Mouse (Mus musculus) midbrain, embryonic 10.5 days (tissue): ENCODE data around the gene Sirt6. TPM values are rescaled to one million over a fixed set of nuclear protein-coding genes. Genes with fewer than 3 reads are reported as not detected.
A peak's percentile ranks its signal among the peaks of the same experiment; 100 is the strongest.

Source experiments
- DNase-seq: peaks from one replicate; pipeline ENCODE4 v3.0.0-alpha.2; 2017; ENCODE audit warnings: low spot score
- H3K27ac ChIP-seq: fragments of 300-500 bp; sonication (generic); replicated peaks from 2 replicates; pipeline ENCODE4 v1.5.1; 2016; ENCODE audit warnings: mild to moderate bottlenecking
- H3K27me3 ChIP-seq: fragments of 300-500 bp; sonication (generic); 2 replicates; pipeline ENCODE4 v1.6.1; 2016; ENCODE audit warnings: low read depth, mild to moderate bottlenecking; ENCODE audit not compliant: poor library complexity, severe bottlenecking
- H3K36me3 ChIP-seq: fragments of 300-500 bp; sonication (generic); 2 replicates; pipeline ENCODE4 v1.6.1; 2016; ENCODE audit warnings: mild to moderate bottlenecking, moderate library complexity
- H3K4me1 ChIP-seq: fragments of 300-500 bp; sonication (generic); 2 replicates; pipeline ENCODE4 v1.6.1; 2016
- H3K4me3 ChIP-seq: fragments of 300-500 bp; sonication (generic); 2 replicates; pipeline ENCODE4 v1.5.1; 2016; ENCODE audit warnings: mild to moderate bottlenecking, moderate library complexity
- H3K9me3 ChIP-seq: fragments of 300-500 bp; sonication (generic); replicated peaks from 2 replicates; pipeline ENCODE4 v1.6.1; 2016; ENCODE audit warnings: mild to moderate bottlenecking
- WGBS: fragments of 180-500 bp; shearing (Covaris S2); methylation state at CpG from one replicate; pipeline ENCODE4 v1.1.7; 2016; 5-methylcytosine and 5-hydroxymethylcytosine counted together
- polyA plus RNA-seq: library from polyadenylated mRNA; unstranded; fragments of >200 nt; fragmentation: Nextera tagmentation; extraction: Ambion mirVana; gene quantifications from 2 replicates; pipeline ENCODE4 v1.2.1, GENCODE M21; 2016

The Sirt6 gene
- 49.3 and 58.7 TPM in 2 replicates for polyA plus RNA-seq

DNA sequence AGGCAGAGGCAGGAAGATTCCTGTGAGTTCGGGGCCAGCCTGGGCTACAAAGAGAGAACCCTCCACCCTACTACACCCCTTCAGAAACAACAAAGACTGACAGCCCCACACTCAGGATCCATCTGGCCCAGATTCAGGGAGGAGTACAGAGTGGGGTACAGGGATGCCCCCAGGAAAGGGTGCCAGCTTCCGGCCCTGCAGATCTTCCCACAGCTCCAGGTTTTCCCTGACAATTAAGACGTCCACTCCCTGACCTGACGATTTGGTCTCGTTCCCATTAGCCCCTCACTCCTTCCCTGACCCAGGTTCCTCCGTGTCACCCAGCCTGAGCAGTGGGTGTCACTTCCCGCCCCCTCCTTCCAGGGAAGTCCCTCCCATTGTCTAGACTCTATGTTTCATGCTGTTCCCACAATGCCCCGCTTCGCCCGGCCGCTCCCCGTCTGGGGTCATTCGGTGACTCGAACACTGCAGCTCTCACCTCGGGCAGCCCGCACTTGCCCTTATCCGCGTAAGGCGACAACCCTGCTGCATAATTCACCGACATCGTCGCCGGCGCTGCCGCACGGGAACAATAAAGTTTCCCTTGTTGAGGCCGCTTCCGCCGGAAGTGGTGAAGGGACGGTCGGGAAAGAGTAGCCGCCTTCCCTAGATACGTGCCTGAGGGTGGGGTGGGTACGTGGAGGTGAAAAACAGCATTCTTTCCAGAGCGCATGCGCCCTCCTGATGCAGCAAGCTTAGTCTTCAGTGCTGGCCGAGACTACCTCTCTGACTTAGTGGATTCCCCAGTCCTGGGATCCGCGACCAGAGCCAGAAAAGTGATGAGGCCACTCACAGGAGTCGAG, at the start of gene Sirt6:
Gene Sirt6 (minus strand): TSS at position 804 of the 842 bp plus-strand sequence.
- Histone ChIP-seq H3K4me3 (peak within 1 kb of the TSS; percentile 63), H3K27ac (peak within 1 kb of the TSS; percentile 89), H3K4me1 (peaks cover 25% of the 10 kb centered on the region), H3K27me3 (peaks cover under 1% of the 10 kb centered on the region; the same call in 1 of the 2 replicates), H3K9me3 (no peaks in the 10 kb centered on the region), H3K36me3 (peaks cover 43% of the 10 kb centered on the region)
- 6% methylated on average over 40 of the region's 40 CpGs for WGBS
- peak; percentile 94 for DNase-seq

DNA sequence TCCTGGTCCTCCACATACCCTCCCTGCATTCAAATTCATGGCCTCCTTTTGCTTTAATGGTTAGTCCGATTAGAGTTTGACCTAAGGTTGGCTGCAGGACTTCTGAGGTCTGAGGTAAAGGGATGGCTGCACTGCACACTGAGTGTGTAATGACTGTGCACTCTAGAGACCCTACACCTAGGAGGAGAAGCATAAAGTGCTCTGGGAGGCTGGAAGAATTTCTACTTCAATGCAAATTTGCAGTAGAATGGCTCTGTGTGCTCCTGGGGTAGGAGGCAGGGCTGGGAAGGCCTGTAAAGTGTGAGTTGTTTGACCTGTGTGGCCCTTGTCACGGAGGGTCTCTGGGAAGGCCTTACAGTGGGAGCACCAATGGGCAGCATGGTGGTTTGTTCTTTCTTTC, 28.6 kb upstream of the Sirt6 start:
- H3K27ac ChIP-seq, result no peak overlapping the region
- H3K36me3 ChIP-seq, result peaks cover 80% of the 10 kb centered on the region
- H3K4me1 ChIP-seq, result no peaks in the 10 kb centered on the region
- WGBS, result 97% methylated on average over 2 of the region's 2 CpGs
- H3K9me3 ChIP-seq, result peaks cover 84% of the 10 kb centered on the region
- no peak overlapping the region for H3K4me3 ChIP-seq
- DNase-seq, result no peak
- H3K27me3 ChIP-seq, result no peaks in the 10 kb centered on the region

DNA sequence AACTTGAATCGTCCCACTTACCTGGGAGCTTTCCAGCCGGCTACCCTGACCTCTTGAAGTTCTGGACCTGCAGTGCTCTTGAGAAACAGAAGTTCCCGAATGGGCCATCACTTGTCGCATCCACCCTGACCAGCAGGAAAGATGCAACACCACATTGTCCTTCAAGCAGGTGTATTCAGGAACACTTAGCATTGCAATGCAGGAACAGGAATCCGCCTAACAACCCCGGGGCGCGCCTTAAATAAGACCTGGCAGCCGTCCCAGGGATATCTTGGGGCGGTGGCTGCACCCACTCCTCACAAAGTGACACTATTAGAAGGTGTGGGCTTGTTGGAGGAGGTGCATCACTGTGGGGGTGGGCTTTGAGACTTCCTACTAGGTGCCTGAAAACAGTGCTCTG, 27.6 kb upstream of the Sirt6 start:
- no peak for DNase-seq
- Histone ChIP-seq H3K27ac (no peak overlapping the region), H3K9me3 (peaks cover 90% of the 10 kb centered on the region), H3K4me1 (0 out of 2 replicates have a peak, but pooled peaks cover 2% of the 10 kb centered on the region), H3K4me3 (no peak overlapping the region), H3K36me3 (peaks cover 86% of the 10 kb centered on the region), H3K27me3 (no peaks in the 10 kb centered on the region)
- 95% methylated on average over 10 of the region's 10 CpGs for WGBS

DNA sequence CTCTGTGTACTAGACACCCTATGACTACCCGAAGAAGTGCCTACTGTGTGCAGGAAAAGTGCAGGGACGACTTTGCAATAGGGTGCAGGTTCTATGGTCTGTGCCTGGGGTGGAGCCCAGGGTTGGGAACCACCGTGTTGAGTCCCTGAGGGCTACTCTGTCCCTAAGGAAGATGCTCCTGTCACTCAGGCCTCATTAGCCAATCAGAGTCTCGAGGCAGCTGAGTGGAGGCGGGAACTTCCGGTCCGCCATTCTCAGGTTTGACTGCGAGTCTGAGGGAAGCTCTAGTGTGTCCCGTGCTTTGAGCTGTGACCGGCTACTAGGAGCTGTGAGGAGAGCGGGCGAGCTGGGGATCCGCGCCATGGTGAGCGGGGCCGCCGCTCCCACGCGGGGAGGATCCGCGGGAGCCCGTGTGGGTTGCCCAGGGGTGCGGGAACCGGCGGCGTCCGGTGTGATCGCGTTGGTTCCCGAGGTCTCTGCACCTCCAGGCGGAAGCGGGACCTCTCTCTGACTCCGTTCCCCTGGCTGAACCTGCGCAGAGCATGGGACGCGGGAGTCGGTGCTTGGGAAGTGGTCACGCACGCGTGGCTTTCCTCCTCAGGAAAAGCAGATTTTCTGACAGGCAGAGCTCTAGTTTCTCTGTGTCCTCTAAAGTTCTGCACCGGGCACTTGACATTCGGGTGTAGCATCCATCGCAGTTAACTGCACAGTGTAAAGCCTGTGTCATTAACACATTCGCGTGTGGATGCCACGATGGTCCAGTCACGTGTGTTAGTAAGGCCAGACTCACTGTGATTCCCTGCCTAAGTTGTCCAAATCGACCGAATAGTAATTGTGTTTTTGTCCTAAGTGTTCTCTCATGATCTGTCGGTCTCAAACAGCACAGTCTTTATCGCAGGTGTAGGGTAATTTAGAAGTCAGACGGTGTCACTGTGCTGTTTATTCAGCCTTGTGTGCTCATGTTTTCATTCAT, 21.5 kb upstream of the Sirt6 start, which contains the start of gene Gm10778:
Gene Gm10778 (plus strand): TSS at position 257 of the 973 bp plus-strand sequence.
- peak; percentile 92 for DNase-seq
- WGBS, result 5% methylated on average over 34 of the region's 52 CpGs
- Histone ChIP-seq H3K27me3 (peaks cover 14% of the 10 kb centered on the region; the same call in 1 of the 2 replicates), H3K4me1 (peaks cover 18% of the 10 kb centered on the region), H3K36me3 (peaks cover 40% of the 10 kb centered on the region), H3K9me3 (peaks cover 39% of the 10 kb centered on the region), H3K4me3 (peak within 1 kb of the TSS; percentile 62), H3K27ac (peak within 1 kb of the TSS; percentile 88)

DNA sequence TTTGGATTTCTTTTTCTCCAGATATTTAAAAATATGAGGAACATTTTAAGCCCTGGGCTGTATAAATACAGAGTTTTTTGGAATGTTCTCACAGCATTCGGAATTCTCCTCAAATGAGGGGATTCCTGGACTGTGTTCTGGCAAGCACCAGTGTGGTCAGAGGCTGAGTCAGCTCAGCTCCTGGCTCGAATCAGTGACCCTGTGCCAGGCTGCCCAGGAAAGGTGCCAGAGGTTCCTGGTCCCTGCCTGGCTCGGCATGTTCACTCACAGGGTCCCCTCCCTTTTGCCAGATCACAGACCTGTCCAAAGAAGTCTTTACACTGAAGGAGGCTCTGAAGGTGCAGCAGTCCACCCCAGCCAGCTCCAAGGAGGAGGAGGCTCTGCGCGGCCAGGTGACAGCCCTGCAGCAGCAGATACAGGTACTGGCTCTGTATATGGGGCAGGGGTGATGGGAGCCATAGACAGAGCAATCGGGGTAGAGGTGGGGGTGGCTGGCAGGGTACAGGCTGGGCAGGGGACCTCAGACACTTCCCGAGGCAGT, 18.5 kb upstream of the Sirt6 start:
- peaks cover 10% of the 10 kb centered on the region for H3K9me3 ChIP-seq
- no peak overlapping the region for H3K4me3 ChIP-seq
- H3K4me1 ChIP-seq, result peaks cover 44% of the 10 kb centered on the region
- no peak overlapping the region for H3K27ac ChIP-seq
- no peak for DNase-seq
- peaks cover 24% of the 10 kb centered on the region; the same call in 1 of the 2 replicates for H3K27me3 ChIP-seq
- peaks cover 10% of the 10 kb centered on the region for H3K36me3 ChIP-seq
- WGBS, result 78% methylated on average over 7 of the region's 7 CpGs

DNA sequence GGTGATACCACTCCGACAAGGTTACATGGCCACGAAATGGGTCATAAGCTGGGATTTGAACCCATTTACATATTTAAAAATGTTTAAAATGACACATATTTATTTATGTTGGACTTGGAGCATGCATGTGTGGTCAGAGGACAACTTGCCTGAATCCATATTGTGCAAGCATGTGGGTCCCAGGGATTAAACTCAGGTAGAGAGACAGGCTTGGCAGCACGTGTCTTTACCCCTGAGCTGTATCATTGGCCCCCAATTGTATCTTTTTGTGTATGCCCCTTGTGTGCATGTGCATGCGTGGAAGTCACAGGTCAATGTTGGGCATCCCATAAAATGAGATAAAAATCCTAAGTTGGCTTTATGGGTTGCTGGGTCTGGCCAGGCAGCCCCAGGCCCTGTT, 17.8 kb upstream of the Sirt6 start:
- H3K36me3 ChIP-seq, result peaks cover 3% of the 10 kb centered on the region
- peaks cover 3% of the 10 kb centered on the region for H3K9me3 ChIP-seq
- H3K4me3 ChIP-seq, result no peak overlapping the region
- DNase-seq, result no peak
- 91% methylated on average over 4 of the region's 4 CpGs for WGBS
- peaks cover 47% of the 10 kb centered on the region for H3K4me1 ChIP-seq
- H3K27me3 ChIP-seq, result peaks cover 24% of the 10 kb centered on the region; the same call in 1 of the 2 replicates
- H3K27ac ChIP-seq, result no peak overlapping the region

DNA sequence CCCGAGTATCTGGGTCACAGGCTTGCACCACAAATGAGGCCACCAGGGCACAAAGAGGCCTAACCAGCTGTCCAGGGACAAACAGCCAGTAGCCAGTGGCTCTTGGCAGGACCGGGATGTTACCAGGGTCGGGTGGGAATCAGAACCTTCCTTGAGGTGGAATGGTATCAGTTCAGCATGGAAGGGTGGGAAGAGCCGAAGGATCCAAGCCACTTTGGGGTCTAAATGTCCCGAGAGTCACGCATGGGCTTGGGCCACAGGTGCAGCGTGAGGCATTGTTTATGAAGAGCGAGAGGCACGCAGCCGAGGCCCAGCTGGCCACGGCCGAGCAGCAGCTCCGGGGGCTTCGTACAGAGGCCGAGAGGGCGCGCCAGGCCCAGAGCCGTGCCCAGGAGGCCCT, 17.1 kb upstream of the Sirt6 start:
- peaks cover 41% of the 10 kb centered on the region for H3K4me1 ChIP-seq
- no peaks in the 10 kb centered on the region for H3K36me3 ChIP-seq
- H3K27ac ChIP-seq, result no peak overlapping the region
- peaks cover 24% of the 10 kb centered on the region; the same call in 1 of the 2 replicates for H3K27me3 ChIP-seq
- 89% methylated on average over 18 of the region's 18 CpGs for WGBS
- no peaks in the 10 kb centered on the region for H3K9me3 ChIP-seq
- H3K4me3 ChIP-seq, result peak overlapping the region; percentile 85; the same call in 1 of the 2 replicates
- no peak for DNase-seq

DNA sequence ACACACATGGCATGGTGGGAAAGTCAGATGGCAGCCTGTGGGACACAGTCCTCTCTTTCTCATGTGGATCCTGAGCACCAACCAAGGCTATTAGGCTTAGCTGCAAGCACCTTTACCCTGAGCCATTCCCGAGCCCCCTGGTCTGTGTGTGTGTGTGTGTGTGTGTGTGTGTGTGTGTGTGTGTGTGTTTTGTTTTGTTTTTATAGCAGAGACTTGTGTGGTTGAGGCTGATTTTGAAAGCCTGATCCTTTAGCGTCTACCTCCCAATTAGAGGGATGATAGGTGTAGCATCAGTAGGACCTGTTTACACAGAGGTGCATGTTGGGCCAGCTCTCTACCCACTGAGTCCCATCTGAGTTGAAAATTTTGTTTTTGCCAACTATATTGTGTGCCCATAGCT, 16.6 kb upstream of the Sirt6 start:
- WGBS, result 54% methylated on average over 2 of the region's 2 CpGs
- peak overlapping the region; percentile 85 for H3K4me3 ChIP-seq
- no peaks in the 10 kb centered on the region for H3K36me3 ChIP-seq
- peak overlapping the region; percentile 96 for H3K27ac ChIP-seq
- no peaks in the 10 kb centered on the region for H3K9me3 ChIP-seq
- H3K4me1 ChIP-seq, result peaks cover 41% of the 10 kb centered on the region
- H3K27me3 ChIP-seq, result peaks cover 24% of the 10 kb centered on the region; the same call in 1 of the 2 replicates
- DNase-seq, result no peak

DNA sequence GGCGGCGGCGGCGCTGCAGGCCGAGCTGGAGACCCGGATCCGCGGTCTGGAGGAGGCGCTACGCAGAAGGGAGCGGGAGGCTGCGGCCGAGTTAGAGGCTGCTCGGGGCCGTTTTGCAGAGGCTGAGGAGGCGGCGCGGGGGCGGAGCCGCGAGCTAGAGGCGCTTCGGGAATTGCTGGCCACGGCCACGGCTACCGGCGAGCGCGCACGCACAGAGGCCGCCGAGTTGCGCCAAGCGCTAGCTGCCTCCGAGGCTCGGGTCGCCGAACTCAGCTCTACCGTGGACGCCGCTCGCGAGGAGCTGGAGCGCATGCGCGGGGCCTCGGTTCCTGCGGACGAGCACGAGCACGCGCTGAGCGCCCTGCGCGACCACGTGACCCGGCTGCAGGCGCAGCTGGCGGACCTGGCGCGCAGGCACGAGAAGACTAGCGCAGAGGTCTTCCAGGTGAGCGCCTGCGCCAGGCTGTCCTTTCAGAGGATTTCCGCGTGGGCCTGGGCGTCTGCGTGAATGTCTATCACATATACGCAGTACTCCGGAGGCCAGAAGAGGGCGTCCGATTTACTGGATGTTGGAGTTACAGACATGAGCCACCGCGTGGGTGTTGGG, 16.0 kb upstream of the Sirt6 start:
- H3K4me3 ChIP-seq, result peak overlapping the region; percentile 85
- peaks cover 24% of the 10 kb centered on the region; the same call in 1 of the 2 replicates for H3K27me3 ChIP-seq
- peaks cover 39% of the 10 kb centered on the region for H3K4me1 ChIP-seq
- H3K9me3 ChIP-seq, result no peaks in the 10 kb centered on the region
- no peaks in the 10 kb centered on the region for H3K36me3 ChIP-seq
- DNase-seq, result peak; percentile 95
- H3K27ac ChIP-seq, result peak overlapping the region; percentile 96
- WGBS, result under 1% methylated on average over 75 of the region's 75 CpGs

DNA sequence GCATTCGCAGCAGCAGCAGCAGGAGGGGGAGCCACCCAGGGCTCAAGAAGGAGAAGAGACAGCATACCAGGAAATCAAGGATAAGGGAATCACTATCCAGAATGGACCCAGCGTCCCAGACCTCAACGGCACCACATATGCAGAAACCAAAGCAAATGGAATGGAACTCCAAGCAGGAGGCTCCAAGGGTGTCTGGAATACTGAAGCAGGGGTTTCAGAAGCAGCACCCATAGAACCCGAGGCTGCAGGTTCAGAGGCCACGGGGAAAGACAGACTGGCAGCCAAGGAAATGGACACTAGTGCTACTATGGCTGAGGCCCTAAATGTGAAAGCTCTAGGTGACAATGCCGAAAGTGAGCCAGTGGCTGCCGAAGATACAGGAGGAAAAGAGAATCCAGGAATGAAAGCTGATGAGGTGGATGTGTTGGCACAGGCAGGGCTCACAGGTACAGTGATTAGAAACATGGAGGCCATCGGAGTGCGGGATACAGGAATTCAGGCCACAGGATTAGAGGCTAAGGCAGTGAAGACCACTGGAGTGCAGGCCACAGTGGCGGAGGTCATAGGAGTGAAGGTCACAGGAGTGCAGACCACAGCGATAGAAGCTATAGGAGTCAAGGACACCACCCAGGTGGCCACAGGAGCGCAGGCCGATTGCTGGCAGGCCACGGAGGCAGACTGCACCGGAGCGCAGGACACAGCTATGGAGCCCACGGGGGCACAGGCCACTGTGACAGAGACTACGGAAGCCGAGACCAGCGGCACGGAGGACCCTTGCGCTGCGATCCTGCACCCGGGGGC, 15.3 kb upstream of the Sirt6 start:
- no peak for DNase-seq
- 24% methylated on average over 24 of the region's 24 CpGs for WGBS
- H3K9me3 ChIP-seq, result no peaks in the 10 kb centered on the region
- H3K27me3 ChIP-seq, result peaks cover 24% of the 10 kb centered on the region; the same call in 1 of the 2 replicates
- H3K4me3 ChIP-seq, result peak overlapping the region; percentile 85
- H3K4me1 ChIP-seq, result peaks cover 37% of the 10 kb centered on the region
- peak overlapping the region; percentile 96 for H3K27ac ChIP-seq
- no peaks in the 10 kb centered on the region for H3K36me3 ChIP-seq

DNA sequence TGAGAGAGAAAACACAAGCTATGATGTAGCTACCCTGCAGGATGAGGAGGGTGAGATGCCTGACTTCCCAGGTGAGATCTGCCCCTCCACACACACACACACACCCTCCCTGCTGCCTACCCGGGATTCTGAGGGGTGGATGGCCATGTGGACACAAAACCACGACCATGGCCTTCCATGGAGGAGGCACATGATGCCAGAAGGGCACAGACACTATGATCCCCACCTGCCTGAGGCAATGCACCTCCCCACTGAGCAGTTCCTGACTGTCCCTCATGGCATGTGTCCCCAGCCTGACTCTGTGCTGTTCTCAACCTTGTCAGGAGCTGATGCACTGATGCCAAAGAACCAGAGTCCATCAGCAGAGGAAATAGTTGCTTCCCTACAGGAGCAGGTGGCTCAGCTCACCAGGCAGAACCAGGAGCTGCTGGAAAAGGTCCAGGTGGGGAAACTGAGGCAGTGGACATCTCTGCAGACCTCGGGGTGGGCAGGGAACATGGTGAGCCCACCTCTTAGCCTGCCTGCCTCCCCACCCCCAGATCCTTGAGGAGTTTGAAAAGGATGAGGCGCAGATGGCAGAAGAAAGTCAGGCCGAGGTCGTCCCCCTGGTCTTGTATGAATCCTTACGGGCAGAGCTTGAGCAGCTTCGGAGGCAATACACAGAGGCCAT, 14.5 kb upstream of the Sirt6 start:
- H3K27ac ChIP-seq, result peak overlapping the region; percentile 96; the same call in 1 of the 2 replicates
- peaks cover 37% of the 10 kb centered on the region for H3K4me1 ChIP-seq
- no peak for DNase-seq
- H3K27me3 ChIP-seq, result peaks cover 21% of the 10 kb centered on the region; the same call in 1 of the 2 replicates
- no peaks in the 10 kb centered on the region for H3K9me3 ChIP-seq
- peak overlapping the region; percentile 85 for H3K4me3 ChIP-seq
- H3K36me3 ChIP-seq, result no peaks in the 10 kb centered on the region
- WGBS, result 82% methylated on average over 8 of the region's 8 CpGs
